Mouse (Mus musculus) liver, embryonic 12.5 days (tissue): Measurements from ENCODE around the gene Mnx1. TPM values are rescaled to one million over a fixed set of nuclear protein-coding genes. Genes with fewer than 3 reads are reported as not detected.
A peak's percentile ranks its signal among the peaks of the same experiment; 100 is the strongest.
"Not testable (repeated sequence)": the region's sequence is repeated elsewhere in the genome, so short reads cannot be mapped to it uniquely, and the experiment has no call there.

Source experiments
- ATAC-seq: fragments of 200-750 bp; cut with Nextera tagmentation; 2 replicates; pipeline ENCODE4 v1.8.0; 2017; ENCODE audit warnings: moderate number of reproducible peaks, mild to moderate bottlenecking, moderate library complexity
- H3K27ac ChIP-seq: fragments of 300-500 bp; sonication (generic); 2 replicates; pipeline ENCODE4 v1.5.1; 2016; ENCODE audit warnings: mild to moderate bottlenecking
- H3K27me3 ChIP-seq: fragments of 300-500 bp; sonication (generic); replicated peaks from 2 replicates; pipeline ENCODE4 v1.6.1; 2016; ENCODE audit warnings: mild to moderate bottlenecking, moderate library complexity
- H3K36me3 ChIP-seq: fragments of 300-500 bp; sonication (generic); 2 replicates; pipeline ENCODE4 v1.6.1; 2016; ENCODE audit warnings: mild to moderate bottlenecking, moderate library complexity
- H3K4me1 ChIP-seq: fragments of 300-500 bp; sonication (generic); 2 replicates; pipeline ENCODE4 v1.6.1; 2016
- H3K4me2 ChIP-seq: fragments of 300-500 bp; sonication (generic); 2 replicates; pipeline ENCODE4 v1.6.1; 2016; ENCODE audit warnings: mild to moderate bottlenecking, moderate library complexity
- H3K4me3 ChIP-seq: fragments of 300-500 bp; sonication (generic); 2 replicates; pipeline ENCODE4 v1.5.1; 2016; ENCODE audit warnings: mild to moderate bottlenecking, moderate library complexity
- H3K9ac ChIP-seq: fragments of 300-500 bp; sonication (generic); 2 replicates; pipeline ENCODE4 v1.6.1; 2016; ENCODE audit warnings: mild to moderate bottlenecking, moderate library complexity
- H3K9me3 ChIP-seq: fragments of 300-500 bp; sonication (generic); replicated peaks from 2 replicates; pipeline ENCODE4 v1.6.1; 2016; ENCODE audit warnings: mild to moderate bottlenecking, moderate library complexity
- WGBS: fragments of 180-500 bp; shearing (Covaris S2); methylation state at CpG from one replicate; pipeline ENCODE4 v1.1.7; 2016; ENCODE audit not compliant: insufficient replicate concordance; 5-methylcytosine and 5-hydroxymethylcytosine counted together
- polyA plus RNA-seq: library from polyadenylated mRNA; unstranded; fragments of >200 nt; fragmentation: Nextera tagmentation; extraction: Ambion mirVana; gene quantifications from 2 replicates; pipeline ENCODE4 v1.2.1, GENCODE M21; 2016

Mnx1 gene
- polyA plus RNA-seq, 1 experiment from 2014 or later = not detected

- H3K36me3 ChIP-seq = no peaks in the 10 kb centered on the region
- H3K9ac ChIP-seq = 0 out of 2 replicates have a peak overlapping the region, but pooled peaks have one; percentile 6
- no peak overlapping the region for H3K27ac ChIP-seq
- peak; percentile 55; the same call in 1 of the 2 replicates for ATAC-seq
- H3K9me3 ChIP-seq = no peaks in the 10 kb centered on the region
- H3K4me1 ChIP-seq = 0 out of 2 replicates have a peak, but pooled peaks cover 6% of the 10 kb centered on the region
- peaks cover 75% of the 10 kb centered on the region for H3K27me3 ChIP-seq
- H3K4me2 ChIP-seq = peak overlapping the region; percentile 73
- 2% methylated on average over 67 of the region's 67 CpGs for WGBS
- peak overlapping the region; percentile 50 for H3K4me3 ChIP-seq
Measured at GRCm38 (mm10) chr5:29467489-29468350, 10.6 kb downstream of the Mnx1 start.

DNA sequence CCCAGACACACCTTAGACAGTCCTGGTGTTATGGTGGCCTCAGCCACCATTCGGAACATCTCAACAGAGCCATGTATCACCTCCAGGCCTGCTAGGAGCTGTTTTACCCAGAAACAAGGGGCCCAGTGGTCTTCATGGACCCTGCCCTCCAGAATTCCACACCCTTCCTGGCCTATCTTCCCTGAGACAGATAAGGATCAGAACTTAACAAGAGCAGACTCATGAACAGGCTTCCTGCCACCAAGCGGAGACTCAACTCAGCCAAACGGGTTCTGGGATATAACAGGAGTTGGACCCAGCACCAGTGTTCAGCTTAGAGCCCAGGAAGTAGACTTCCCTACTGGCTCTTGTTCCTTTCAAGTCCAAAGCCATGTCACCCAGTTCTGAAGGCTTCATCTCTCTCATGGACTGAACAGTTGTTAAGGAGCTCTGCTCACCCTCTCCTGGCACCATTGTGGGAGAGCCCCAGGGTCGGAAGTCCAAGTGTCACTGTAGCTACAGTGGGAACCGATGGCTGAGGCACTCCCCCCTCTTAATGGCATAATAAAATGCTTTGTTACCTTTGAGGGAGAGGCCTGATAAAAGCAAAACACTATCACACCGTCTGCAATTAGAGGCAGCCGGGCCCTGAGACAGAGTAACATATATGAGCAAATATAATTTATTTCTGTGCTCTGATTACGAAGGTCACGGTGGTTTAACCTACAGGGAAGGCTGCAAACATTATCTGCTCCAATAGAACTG, 15.2 kb downstream of the Mnx1 start:
- Histone ChIP-seq H3K27me3 (peaks cover 29% of the 10 kb centered on the region), H3K9ac (no peak overlapping the region), H3K4me1 (0 out of 2 replicates have a peak, but pooled peaks cover 6% of the 10 kb centered on the region), H3K9me3 (no peaks in the 10 kb centered on the region), H3K4me3 (no peak overlapping the region), H3K4me2 (no peak overlapping the region), H3K27ac (no peak overlapping the region), H3K36me3 (peaks cover 9% of the 10 kb centered on the region)
- WGBS = 60% methylated on average over 9 of the region's 9 CpGs
- ATAC-seq = no peak

GRCm38 (mm10) chr5:29456895-29457656, 21.2 kb downstream of the Mnx1 start:
- Histone ChIP-seq H3K4me2 (no peak overlapping the region), H3K36me3 (peaks cover 59% of the 10 kb centered on the region), H3K9ac (no peak overlapping the region), H3K27me3 (no peaks in the 10 kb centered on the region), H3K27ac (no peak overlapping the region), H3K4me1 (no peaks in the 10 kb centered on the region), H3K4me3 (no peak overlapping the region), H3K9me3 (no peaks in the 10 kb centered on the region)
- 74% methylated on average over 5 of the region's 5 CpGs for WGBS
- ATAC-seq = no peak

- Histone ChIP-seq H3K27me3 (no peaks in the 10 kb centered on the region), H3K36me3 (peaks cover 86% of the 10 kb centered on the region), H3K27ac (no peak overlapping the region), H3K9ac (no peak overlapping the region), H3K9me3 (no peaks in the 10 kb centered on the region), H3K4me2 (no peak overlapping the region), H3K4me3 (no peak overlapping the region), H3K4me1 (no peaks in the 10 kb centered on the region)
- 76% methylated on average over 4 of the region's 4 CpGs for WGBS
- ATAC-seq = no peak
Measured at GRCm38 (mm10) chr5:29452352-29452751, 25.9 kb downstream of the Mnx1 start.

GRCm38 (mm10) chr5:29445275-29445674, 33.0 kb downstream of the Mnx1 start:
- no peak overlapping the region for H3K4me3 ChIP-seq
- no peaks in the 10 kb centered on the region for H3K4me1 ChIP-seq
- no peak for ATAC-seq
- H3K27ac ChIP-seq = no peak overlapping the region
- H3K4me2 ChIP-seq = no peak overlapping the region
- peaks cover 95% of the 10 kb centered on the region for H3K36me3 ChIP-seq
- H3K9ac ChIP-seq = no peak overlapping the region
- no peaks in the 10 kb centered on the region for H3K27me3 ChIP-seq
- H3K9me3 ChIP-seq = no peaks in the 10 kb centered on the region
- WGBS = 82% methylated on average over 2 of the region's 2 CpGs

- H3K9ac ChIP-seq = 0 out of 2 replicates have a peak overlapping the region, but pooled peaks have one; percentile 90
- H3K27ac ChIP-seq, ATAC-seq, H3K9me3 ChIP-seq: not testable (repeated sequence)
- peak overlapping the region; percentile 87 for H3K4me2 ChIP-seq
- H3K4me1 ChIP-seq = peaks cover 27% of the 10 kb centered on the region
- WGBS = 80% methylated on average over 6 of the region's 6 CpGs
- peaks cover 60% of the 10 kb centered on the region for H3K36me3 ChIP-seq
- H3K27me3 ChIP-seq = peaks cover 13% of the 10 kb centered on the region
- H3K4me3 ChIP-seq = peak overlapping the region; percentile 94
Measured at GRCm38 (mm10) chr5:29436728-29437127, 41.5 kb downstream of the Mnx1 start.

GRCm38 (mm10) chr5:29435491-29435890, 42.8 kb downstream of the Mnx1 start:
- Histone ChIP-seq H3K36me3 (peaks cover 48% of the 10 kb centered on the region), H3K4me3 (peak overlapping the region; percentile 94), H3K27me3 (peaks cover 24% of the 10 kb centered on the region), H3K4me2 (peak overlapping the region; percentile 87), H3K27ac (peak overlapping the region; percentile 80; the same call in 1 of the 2 replicates), H3K4me1 (peaks cover 27% of the 10 kb centered on the region), H3K9ac (peak overlapping the region; percentile 90), H3K9me3 (no peaks in the 10 kb centered on the region)
- 23% methylated on average over 8 of the region's 8 CpGs for WGBS
- no peak for ATAC-seq

- WGBS = under 1% methylated on average over 48 of the region's 48 CpGs
- Histone ChIP-seq H3K9ac (peak overlapping the region; percentile 90), H3K4me3 (peak overlapping the region; percentile 94), H3K36me3 (peaks cover 42% of the 10 kb centered on the region), H3K27me3 (peaks cover 26% of the 10 kb centered on the region), H3K4me2 (peak overlapping the region; percentile 87), H3K27ac (peak overlapping the region; percentile 80), H3K4me1 (peaks cover 27% of the 10 kb centered on the region), H3K9me3 (no peaks in the 10 kb centered on the region)
- peak; percentile 71 for ATAC-seq
Measured at GRCm38 (mm10) chr5:29434872-29435358, 43.4 kb downstream of the Mnx1 start.

GRCm38 (mm10) chr5:29434228-29434871, 43.9 kb downstream of the Mnx1 start, which contains the start of gene Nom1:
TSS of gene Nom1 (plus strand) at chr5:29434664.
- 5% methylated on average over 29 of the region's 29 CpGs for WGBS
- Histone ChIP-seq H3K4me3 (peak within 1 kb of the TSS; percentile 94), H3K9me3 (no peaks in the 10 kb centered on the region), H3K36me3 (peaks cover 36% of the 10 kb centered on the region), H3K27ac (peak within 1 kb of the TSS; percentile 80), H3K4me1 (peaks cover 27% of the 10 kb centered on the region), H3K4me2 (peak within 1 kb of the TSS; percentile 87), H3K27me3 (peaks cover 26% of the 10 kb centered on the region), H3K9ac (peak within 1 kb of the TSS; percentile 90)
- peak; percentile 91 for ATAC-seq

DNA sequence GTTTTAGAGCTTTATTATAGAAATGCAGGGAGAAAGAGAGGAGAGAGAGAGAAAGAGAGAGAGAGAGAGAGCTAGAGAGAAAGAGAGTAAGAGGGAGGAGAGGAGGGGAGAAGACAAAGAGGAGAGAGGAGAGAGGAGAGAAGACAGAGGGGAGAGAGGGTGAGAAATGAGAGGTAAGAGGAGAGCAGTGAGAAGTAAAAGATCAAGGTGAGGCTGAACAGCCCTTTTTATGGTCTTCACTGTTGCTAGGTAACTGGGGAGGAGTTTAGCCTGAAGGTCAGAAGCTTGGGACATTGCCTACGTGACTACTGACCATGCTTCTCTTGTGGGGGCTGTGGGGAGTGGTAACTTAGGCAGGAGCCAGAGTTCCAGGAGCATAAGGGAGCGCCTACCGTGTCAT, 54.9 kb downstream of the Mnx1 start:
- ATAC-seq = not testable (repeated sequence)
- WGBS = 44% methylated on average over 3 of the region's 3 CpGs

More for the DNA sequence above, 54.9 kb downstream of the Mnx1 start:
- H3K27ac ChIP-seq, H3K4me1 ChIP-seq, H3K4me3 ChIP-seq, H3K9ac ChIP-seq, H3K9me3 ChIP-seq, H3K4me2 ChIP-seq, H3K36me3 ChIP-seq: not testable (repeated sequence)
- peaks cover 31% of the 10 kb centered on the region for H3K27me3 ChIP-seq
